Mouse (Mus musculus) forebrain, embryonic 14.5 days (tissue): ENCODE data around the gene Spem1. TPM values are rescaled to one million over a fixed set of nuclear protein-coding genes. Genes with fewer than 3 reads are reported as not detected.

Experiments
- ATAC-seq: fragments of 200-750 bp; cut with Nextera tagmentation; 2 replicates; pipeline ENCODE4 v1.8.0; 2017; ENCODE audit warnings: mild to moderate bottlenecking, moderate library complexity
- DNase-seq: peaks from one replicate; pipeline ENCODE4 v3.0.0-alpha.2; 2015; ENCODE audit warnings: low spot score
- H3K27ac ChIP-seq: fragments of 300-500 bp; sonication (generic); 2 replicates; pipeline ENCODE4 v1.5.1; 2014; ENCODE audit warnings: low read depth, mild to moderate bottlenecking, control low read depth, low read length, moderate library complexity
- H3K27me3 ChIP-seq: fragments of 300-500 bp; sonication (generic); replicated peaks from 2 replicates; pipeline ENCODE4 v1.6.1; 2014; ENCODE audit warnings: low read length, control low read depth, mixed read lengths; ENCODE audit not compliant: control insufficient read depth, insufficient read depth
- H3K36me3 ChIP-seq: fragments of 300-500 bp; sonication (generic); 2 replicates; pipeline ENCODE4 v1.6.1; 2014; ENCODE audit warnings: low read length, control low read depth; ENCODE audit not compliant: control insufficient read depth, insufficient read depth
- H3K4me1 ChIP-seq: fragments of 300-500 bp; sonication (generic); 2 replicates; pipeline ENCODE4 v1.6.1; 2014; ENCODE audit warnings: antibody characterized with exemption, low read length, control low read depth; ENCODE audit not compliant: control insufficient read depth, insufficient read depth
- H3K4me2 ChIP-seq: fragments of 300-500 bp; sonication (generic); 2 replicates; pipeline ENCODE4 v1.6.1; 2014; ENCODE audit warnings: mild to moderate bottlenecking, control low read depth, low read length
- H3K4me3 ChIP-seq: fragments of 300-500 bp; sonication (generic); 2 replicates; pipeline ENCODE4 v1.5.1; 2014; ENCODE audit warnings: low read depth, low read length, control low read depth
- H3K9ac ChIP-seq: fragments of 300-500 bp; sonication (generic); 2 replicates; pipeline ENCODE4 v1.6.1; 2014; ENCODE audit warnings: mild to moderate bottlenecking, low read length, control low read depth, moderate library complexity
- H3K9me3 ChIP-seq: fragments of 300-500 bp; sonication (generic); replicated peaks from 2 replicates; pipeline ENCODE4 v1.6.1; 2016; ENCODE audit warnings: low read length, control low read depth, mixed read lengths; ENCODE audit not compliant: control insufficient read depth
- WGBS: fragments of 180-500 bp; shearing (Covaris S2); extraction: QIAGEN DNeasy Blood & Tissue Kit; methylation state at CpG from one replicate; pipeline ENCODE4 v1.1.7; 2014; 5-methylcytosine and 5-hydroxymethylcytosine counted together
- polyA plus RNA-seq: library from polyadenylated mRNA; unstranded; fragments of >200 nt; fragmentation: Nextera tagmentation; extraction: Ambion mirVana; gene quantifications from 2 replicates; pipeline ENCODE4 v1.2.1, GENCODE M21; 2014

Gene Spem1
- polyA plus RNA-seq, 1 experiment from 2014 or later: 0.39 TPM

DNA sequence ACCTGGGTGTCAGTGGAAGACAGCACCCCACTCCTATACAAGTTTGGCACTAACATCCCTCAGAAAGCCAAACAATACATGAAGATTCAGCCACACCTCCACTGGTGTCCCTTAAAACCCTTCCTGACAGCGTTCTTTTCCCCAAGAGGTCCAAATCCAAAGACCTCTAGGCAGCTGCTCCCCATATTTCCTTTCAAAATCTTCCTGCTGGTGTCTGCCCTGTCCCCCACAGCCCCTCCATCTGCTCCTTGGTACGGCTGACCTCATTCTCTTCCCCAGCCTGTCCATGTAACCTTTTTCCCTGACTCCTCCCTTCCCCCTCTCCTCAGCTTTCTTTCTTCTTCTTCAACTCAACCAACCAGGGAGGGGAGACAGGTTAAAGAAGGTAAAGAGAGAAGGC, 1.5 kb upstream of the Spem1 start:
- 75% methylated on average over 2 of the region's 2 CpGs for WGBS
- ATAC-seq: no peak

DNA sequence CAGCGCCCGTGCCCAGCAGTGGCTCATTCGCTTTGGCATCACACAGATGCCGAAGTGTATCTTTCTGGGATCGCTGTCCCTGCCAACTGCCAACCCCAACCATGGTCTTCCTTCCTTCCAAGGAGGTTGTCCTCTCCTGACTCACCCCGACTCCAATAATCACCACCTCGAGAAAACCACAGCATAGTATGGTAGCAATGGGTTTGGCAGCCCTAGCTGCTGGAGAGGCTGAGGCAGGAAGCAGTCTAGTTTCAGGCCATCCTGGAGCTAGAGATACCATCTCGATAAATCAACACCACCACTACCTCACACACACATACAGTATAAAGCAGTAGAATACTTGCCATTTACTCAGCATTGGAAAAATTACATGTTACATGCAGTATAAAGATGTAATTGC, 3.1 kb downstream of the Spem1 start:
- peaks cover 2% of the 10 kb centered on the region; the same call in 1 of the 2 replicates for H3K36me3 ChIP-seq
- 92% methylated on average over 8 of the region's 8 CpGs for WGBS

More for the DNA sequence above, 1.5 kb upstream of the Spem1 start:
- Histone ChIP-seq H3K27me3 (no peaks in the 10 kb centered on the region), H3K4me2 (no peak overlapping the region), H3K4me3 (no peak overlapping the region), H3K9ac (no peak overlapping the region), H3K9me3 (no peaks in the 10 kb centered on the region), H3K4me1 (no peaks in the 10 kb centered on the region), H3K27ac (no peak overlapping the region), H3K36me3 (peaks cover 46% of the 10 kb centered on the region)
- DNase-seq: no peak

DNA sequence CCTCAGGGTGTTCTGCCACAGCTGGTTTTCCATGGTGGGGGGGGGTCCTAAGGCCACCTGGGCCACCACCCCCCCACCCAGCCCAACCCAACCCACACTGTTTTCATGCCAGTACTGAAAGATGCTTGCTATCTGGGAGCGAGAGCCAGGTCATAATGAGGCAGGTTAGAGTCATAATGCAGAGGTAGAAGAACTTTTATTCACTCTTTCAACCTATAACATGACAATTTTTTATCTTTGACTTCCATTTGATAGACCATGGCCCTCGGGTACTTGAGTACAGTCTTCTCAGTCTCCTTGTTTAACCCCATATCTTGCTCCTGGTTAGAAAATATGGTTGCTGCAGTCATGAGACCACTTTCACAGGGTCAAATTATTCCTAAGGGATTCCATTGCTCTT, 3.6 kb downstream of the Spem1 start, which contains the start of gene Spem2:
TSS of gene Spem2 (minus strand) at position 101 of the 400 bp plus-strand sequence.
- H3K4me2 ChIP-seq: no peak within 1 kb of the TSS
- WGBS: 79% methylated on average over 2 of the region's 2 CpGs
- no peaks in the 10 kb centered on the region for H3K9me3 ChIP-seq
- ATAC-seq (no peak), DNase-seq (no peak)
- H3K36me3 ChIP-seq: no peaks in the 10 kb centered on the region
- no peak within 1 kb of the TSS for H3K9ac ChIP-seq
- H3K27ac ChIP-seq: no peak within 1 kb of the TSS
- no peak within 1 kb of the TSS for H3K4me3 ChIP-seq
- no peaks in the 10 kb centered on the region for H3K4me1 ChIP-seq
- H3K27me3 ChIP-seq: no peaks in the 10 kb centered on the region

More for the DNA sequence above, 3.1 kb downstream of the Spem1 start:
- H3K4me3 ChIP-seq: no peak overlapping the region
- H3K27me3 ChIP-seq: no peaks in the 10 kb centered on the region
- no peak for DNase-seq
- H3K4me1 ChIP-seq: no peaks in the 10 kb centered on the region
- H3K27ac ChIP-seq: no peak overlapping the region
- no peak overlapping the region for H3K9ac ChIP-seq
- H3K9me3 ChIP-seq: no peaks in the 10 kb centered on the region
- no peak overlapping the region for H3K4me2 ChIP-seq
- no peak for ATAC-seq

DNA sequence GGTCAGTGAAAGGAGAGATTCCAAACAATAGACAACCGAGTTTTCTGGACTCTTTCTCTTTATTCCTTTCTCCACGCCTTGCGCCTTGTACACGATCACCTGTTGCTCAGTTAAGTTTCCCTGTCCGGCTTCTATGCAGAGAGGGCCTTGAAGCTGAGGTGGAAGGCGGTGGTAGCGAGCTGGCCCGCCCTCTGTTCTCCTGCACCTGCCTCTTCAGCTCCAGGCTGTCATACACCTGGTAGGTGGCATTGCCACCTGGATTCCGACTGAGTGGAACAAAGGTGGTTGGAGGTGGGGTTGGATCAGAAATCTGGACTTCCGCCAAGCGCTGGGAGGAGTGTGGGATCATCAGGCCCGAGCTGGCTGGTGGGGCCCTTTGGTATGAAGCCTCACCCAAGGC, 5.5 kb downstream of the Spem1 start:
- Histone ChIP-seq H3K4me2 (no peak overlapping the region), H3K27ac (no peak overlapping the region), H3K9ac (no peak overlapping the region), H3K4me3 (no peak overlapping the region), H3K4me1 (no peaks in the 10 kb centered on the region), H3K36me3 (no peaks in the 10 kb centered on the region), H3K9me3 (no peaks in the 10 kb centered on the region), H3K27me3 (no peaks in the 10 kb centered on the region)
- ATAC-seq: no peak
- 93% methylated on average over 12 of the region's 12 CpGs for WGBS
- DNase-seq: no peak

DNA sequence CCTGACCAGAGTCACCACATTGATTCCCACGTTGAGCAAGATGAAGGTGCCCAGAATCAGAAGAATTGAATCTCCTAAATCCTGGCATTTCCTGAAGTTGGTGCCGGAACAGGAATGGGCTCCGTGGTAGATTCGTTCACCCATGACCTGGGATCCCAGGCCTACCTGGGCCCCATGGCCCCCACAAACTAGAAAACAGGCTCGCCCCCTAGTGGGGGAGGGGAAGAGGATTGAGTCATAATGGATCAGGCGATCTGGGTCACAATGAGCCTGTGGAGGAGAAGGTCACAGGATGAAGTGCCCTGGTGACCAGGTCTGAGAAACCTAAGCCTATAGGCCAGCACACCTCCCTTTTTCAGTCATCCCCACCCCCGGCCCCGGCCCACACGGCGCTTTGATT, 6.8 kb downstream of the Spem1 start, which contains the start of gene Gm39566:
TSS of gene Gm39566 (minus strand) at position 144 of the 400 bp plus-strand sequence.
- ATAC-seq (no peak), DNase-seq (no peak)
- H3K36me3 ChIP-seq: no peaks in the 10 kb centered on the region
- no peak within 1 kb of the TSS for H3K4me2 ChIP-seq
- H3K27ac ChIP-seq: no peak within 1 kb of the TSS
- 63% methylated on average over 10 of the region's 10 CpGs for WGBS
- H3K9ac ChIP-seq: no peak within 1 kb of the TSS
- H3K27me3 ChIP-seq: no peaks in the 10 kb centered on the region
- no peak within 1 kb of the TSS for H3K4me3 ChIP-seq
- no peaks in the 10 kb centered on the region for H3K9me3 ChIP-seq
- no peaks in the 10 kb centered on the region for H3K4me1 ChIP-seq

DNA sequence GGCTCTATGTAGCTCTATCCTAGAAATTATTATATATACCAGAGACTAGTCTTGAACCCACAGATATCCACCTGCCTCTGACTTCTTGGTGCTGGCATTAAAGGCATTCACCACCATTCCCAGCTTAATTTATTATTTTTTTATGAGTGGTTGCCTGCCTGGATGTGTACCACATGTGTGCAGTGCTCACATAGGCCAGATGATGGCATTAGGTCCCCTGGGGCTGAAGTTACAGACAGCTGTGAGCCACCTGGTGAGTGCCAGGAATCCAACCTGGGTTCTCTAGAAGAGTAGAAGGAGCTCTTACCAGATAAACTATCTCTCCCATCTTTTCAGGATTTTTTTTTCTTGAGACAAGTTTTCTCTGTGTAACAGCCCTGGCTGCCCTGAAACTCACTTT, 11.7 kb downstream of the Spem1 start:
- Histone ChIP-seq H3K4me3 (no peak overlapping the region), H3K36me3 (no peaks in the 10 kb centered on the region), H3K4me1 (no peaks in the 10 kb centered on the region), H3K9ac (no peak overlapping the region), H3K9me3 (no peaks in the 10 kb centered on the region), H3K27ac (no peak overlapping the region), H3K4me2 (no peak overlapping the region), H3K27me3 (peaks cover 10% of the 10 kb centered on the region)
- ATAC-seq (no peak), DNase-seq (no peak)

DNA sequence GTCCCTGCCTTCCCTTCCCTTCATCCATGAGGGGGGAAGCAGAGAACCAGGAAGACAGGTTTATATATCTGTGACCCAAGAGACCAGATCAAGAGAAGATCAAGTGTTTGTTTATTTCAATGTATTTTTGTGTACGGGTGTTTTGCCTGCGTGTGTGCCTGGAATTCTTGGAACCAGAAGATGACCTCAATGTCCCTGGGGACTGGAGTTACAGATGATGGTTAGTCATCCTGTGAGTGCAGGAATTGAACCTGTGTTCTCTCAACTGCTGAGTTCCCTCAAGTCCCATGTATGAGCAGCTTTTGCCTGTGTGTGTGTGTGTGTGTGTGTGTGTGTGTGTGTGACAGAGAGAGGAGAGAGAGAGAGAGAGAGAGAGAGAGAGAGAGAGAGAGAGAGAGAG, 14.3 kb downstream of the Spem1 start:
- ATAC-seq: no peak
- Histone ChIP-seq H3K36me3 (no peaks in the 10 kb centered on the region), H3K9me3 (no peaks in the 10 kb centered on the region), H3K9ac (no peak overlapping the region), H3K4me1 (peaks cover 20% of the 10 kb centered on the region), H3K4me2 (no peak overlapping the region), H3K27me3 (peaks cover 22% of the 10 kb centered on the region), H3K4me3 (no peak overlapping the region), H3K27ac (no peak overlapping the region)
- DNase-seq: no peak
- 94% methylated on average over 2 of the region's 2 CpGs for WGBS

DNA sequence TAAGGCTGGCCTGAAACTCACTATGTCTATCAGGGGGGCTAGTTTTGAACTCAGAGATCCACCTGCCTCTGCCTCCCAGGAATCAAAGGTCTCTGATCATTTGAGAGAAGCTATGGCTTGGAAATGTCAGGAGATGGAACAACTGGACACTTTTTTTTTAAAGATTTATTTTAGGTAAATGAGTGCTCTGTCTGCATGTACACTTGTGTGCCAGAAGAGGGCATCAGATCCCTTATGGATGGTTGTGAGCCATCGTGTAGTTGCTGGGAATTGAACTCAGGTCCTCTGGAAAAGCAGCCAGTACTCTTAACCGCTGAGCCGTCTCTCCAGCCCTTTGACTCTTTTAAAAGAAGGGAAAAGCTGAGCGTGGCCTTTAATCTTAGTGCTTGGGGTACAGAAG, 15.6 kb downstream of the Spem1 start:
- Histone ChIP-seq H3K27me3 (peaks cover 27% of the 10 kb centered on the region), H3K4me3 (no peak overlapping the region), H3K9ac (no peak overlapping the region), H3K9me3 (no peaks in the 10 kb centered on the region), H3K4me1 (peaks cover 26% of the 10 kb centered on the region), H3K27ac (no peak overlapping the region), H3K4me2 (no peak overlapping the region), H3K36me3 (no peaks in the 10 kb centered on the region)
- no peak for DNase-seq
- 81% methylated on average over 4 of the region's 4 CpGs for WGBS
- no peak for ATAC-seq

DNA sequence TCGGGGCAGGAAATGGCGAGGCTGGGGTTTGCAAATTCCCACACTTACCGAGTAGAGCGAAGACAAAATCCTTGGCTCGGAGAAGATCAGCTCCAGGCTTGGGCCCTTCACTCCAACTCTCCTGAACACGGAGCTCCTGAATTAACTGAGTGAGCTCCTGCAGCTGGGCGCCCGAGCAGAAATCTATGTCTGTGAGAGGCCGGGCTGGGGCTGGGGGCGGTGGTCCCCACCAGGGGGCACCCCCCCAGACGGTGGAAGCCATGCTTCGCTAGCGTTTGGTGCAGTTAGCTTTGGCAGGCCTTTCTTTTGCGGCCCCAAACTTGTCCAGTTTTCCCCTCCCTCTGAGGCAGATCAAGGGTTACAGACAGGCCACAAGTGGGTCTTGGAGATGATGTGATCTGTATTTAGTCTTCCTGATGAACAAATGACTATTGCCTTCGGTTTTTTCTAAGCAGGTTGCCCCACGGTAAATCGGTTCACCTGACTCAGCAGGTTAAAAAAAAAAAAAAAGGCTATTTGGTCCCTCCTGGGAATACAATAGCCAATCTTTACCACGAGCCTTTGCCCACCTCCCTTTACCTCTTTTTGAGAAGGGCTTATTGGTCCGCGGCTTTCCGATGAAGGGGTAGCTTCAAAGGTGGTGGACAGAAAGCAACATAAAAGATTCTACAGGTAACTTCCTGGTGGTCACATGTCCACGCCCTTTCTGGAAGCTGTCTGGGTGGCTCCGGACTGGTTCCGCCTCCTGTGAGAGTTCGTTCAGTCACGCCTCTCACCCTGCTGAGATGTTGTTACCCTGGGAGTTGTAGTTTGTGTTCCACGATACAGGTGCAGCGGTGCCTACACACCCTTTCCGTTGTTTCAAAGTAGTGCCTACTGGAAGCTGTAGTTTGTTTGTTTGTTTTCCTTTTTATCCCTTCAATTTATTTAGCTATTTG, 16.7 kb downstream of the Spem1 start, which contains the start of gene Tmem102:
TSS of gene Tmem102 (minus strand) at position 653 of the 938 bp plus-strand sequence.
- Histone ChIP-seq H3K4me2 (peak within 1 kb of the TSS; percentile 98; the same call in 1 of the 2 replicates), H3K4me1 (peaks cover 31% of the 10 kb centered on the region), H3K4me3 (no peak within 1 kb of the TSS; the same call in 1 of the 2 replicates), H3K36me3 (no peaks in the 10 kb centered on the region), H3K27ac (no peak within 1 kb of the TSS), H3K9me3 (no peaks in the 10 kb centered on the region), H3K27me3 (peaks cover 27% of the 10 kb centered on the region), H3K9ac (peak within 1 kb of the TSS; percentile 25; the same call in 1 of the 2 replicates)
- ATAC-seq: no peak
- 5% methylated on average over 29 of the region's 29 CpGs for WGBS
- DNase-seq: no peak
